Mouse (Mus musculus) heart, embryonic 10.5 days (tissue): ENCODE measurements around the gene Capzb. TPM values are rescaled to one million over a fixed set of nuclear protein-coding genes. Genes with fewer than 3 reads are reported as not detected.
A peak's percentile ranks its signal among the peaks of the same experiment; 100 is the strongest.

Experiments used
- DNase-seq: peaks from one replicate; pipeline ENCODE4 v3.0.0-alpha.2; 2017; ENCODE audit warnings: low spot score
- H3K27ac ChIP-seq: fragments of 300-500 bp; sonication (generic); 2 replicates; pipeline ENCODE4 v1.5.1; 2016; ENCODE audit warnings: mild to moderate bottlenecking
- H3K27me3 ChIP-seq: fragments of 300-500 bp; sonication (generic); 2 replicates; pipeline ENCODE4 v1.6.1; 2016; ENCODE audit warnings: mild to moderate bottlenecking; ENCODE audit not compliant: poor library complexity, insufficient read depth, severe bottlenecking
- H3K36me3 ChIP-seq: fragments of 300-500 bp; sonication (generic); 2 replicates; pipeline ENCODE4 v1.6.1; 2016; ENCODE audit warnings: mild to moderate bottlenecking, moderate library complexity
- H3K4me1 ChIP-seq: fragments of 300-500 bp; sonication (generic); 2 replicates; pipeline ENCODE4 v1.6.1; 2016; ENCODE audit warnings: mild to moderate bottlenecking
- H3K4me3 ChIP-seq: fragments of 300-500 bp; sonication (generic); 2 replicates; pipeline ENCODE4 v1.5.1; 2016; ENCODE audit warnings: mild to moderate bottlenecking, moderate library complexity
- H3K9me3 ChIP-seq: fragments of 300-500 bp; sonication (generic); 2 replicates; pipeline ENCODE4 v1.6.1; 2016; ENCODE audit warnings: mild to moderate bottlenecking, moderate library complexity
- WGBS: fragments of 180-500 bp; shearing (Covaris S2); methylation state at CpG from one replicate; pipeline ENCODE4 v1.1.7; 2016; 5-methylcytosine and 5-hydroxymethylcytosine counted together
- polyA plus RNA-seq: library from polyadenylated mRNA; unstranded; fragments of >200 nt; fragmentation: Nextera tagmentation; extraction: Ambion mirVana; gene quantifications from 2 replicates; pipeline ENCODE4 v1.2.1, GENCODE M21; 2016

Capzb gene
- polyA plus RNA-seq, 1 experiment from 2014 or later, result 452 TPM

- H3K4me1 ChIP-seq, result peaks cover 63% of the 10 kb centered on the region
- H3K9me3 ChIP-seq, result no peaks in the 10 kb centered on the region
- H3K36me3 ChIP-seq, result peaks cover 44% of the 10 kb centered on the region
- H3K4me3 ChIP-seq, result no peak overlapping the region
- DNase-seq, result no peak
- 85% methylated on average over 16 of the region's 16 CpGs for WGBS
- no peak overlapping the region for H3K27ac ChIP-seq
- H3K27me3 ChIP-seq, result no peaks in the 10 kb centered on the region
Observed at GRCm38 (mm10) chr4:139238612-139239011, 45.9 kb downstream of the Capzb start.

- H3K4me1 ChIP-seq, result peaks cover 62% of the 10 kb centered on the region
- no peaks in the 10 kb centered on the region for H3K27me3 ChIP-seq
- peaks cover 42% of the 10 kb centered on the region for H3K36me3 ChIP-seq
- 85% methylated on average over 6 of the region's 6 CpGs for WGBS
- no peak for DNase-seq
- H3K9me3 ChIP-seq, result no peaks in the 10 kb centered on the region
- H3K4me3 ChIP-seq, result no peak overlapping the region
- H3K27ac ChIP-seq, result no peak overlapping the region
Observed at GRCm38 (mm10) chr4:139240334-139240733, 47.6 kb downstream of the Capzb start.

GRCm38 (mm10) chr4:139241678-139242606 lies 49.2 kb downstream of the Capzb start:
- WGBS, result 78% methylated on average over 22 of the region's 22 CpGs
- H3K27ac ChIP-seq, result peak overlapping the region; percentile 74
- DNase-seq, result no peak
- no peaks in the 10 kb centered on the region for H3K9me3 ChIP-seq
- peaks cover 69% of the 10 kb centered on the region for H3K4me1 ChIP-seq
- no peak overlapping the region for H3K4me3 ChIP-seq
- H3K36me3 ChIP-seq, result peaks cover 49% of the 10 kb centered on the region
- no peaks in the 10 kb centered on the region for H3K27me3 ChIP-seq

GRCm38 (mm10) chr4:139242607-139242955 lies 49.9 kb downstream of the Capzb start:
- peak overlapping the region; percentile 74 for H3K27ac ChIP-seq
- peaks cover 71% of the 10 kb centered on the region for H3K4me1 ChIP-seq
- H3K4me3 ChIP-seq, result no peak overlapping the region
- H3K36me3 ChIP-seq, result peaks cover 49% of the 10 kb centered on the region
- H3K9me3 ChIP-seq, result no peaks in the 10 kb centered on the region
- DNase-seq, result no peak
- no peaks in the 10 kb centered on the region for H3K27me3 ChIP-seq
- WGBS, result 51% methylated on average over 7 of the region's 7 CpGs

GRCm38 (mm10) chr4:139244176-139244575 lies 51.5 kb downstream of the Capzb start:
- no peaks in the 10 kb centered on the region for H3K9me3 ChIP-seq
- WGBS, result 85% methylated on average over 3 of the region's 3 CpGs
- no peak for DNase-seq
- no peak overlapping the region for H3K4me3 ChIP-seq
- peaks cover 74% of the 10 kb centered on the region for H3K4me1 ChIP-seq
- no peaks in the 10 kb centered on the region for H3K27me3 ChIP-seq
- H3K36me3 ChIP-seq, result peaks cover 53% of the 10 kb centered on the region
- H3K27ac ChIP-seq, result peak overlapping the region; percentile 39

DNA sequence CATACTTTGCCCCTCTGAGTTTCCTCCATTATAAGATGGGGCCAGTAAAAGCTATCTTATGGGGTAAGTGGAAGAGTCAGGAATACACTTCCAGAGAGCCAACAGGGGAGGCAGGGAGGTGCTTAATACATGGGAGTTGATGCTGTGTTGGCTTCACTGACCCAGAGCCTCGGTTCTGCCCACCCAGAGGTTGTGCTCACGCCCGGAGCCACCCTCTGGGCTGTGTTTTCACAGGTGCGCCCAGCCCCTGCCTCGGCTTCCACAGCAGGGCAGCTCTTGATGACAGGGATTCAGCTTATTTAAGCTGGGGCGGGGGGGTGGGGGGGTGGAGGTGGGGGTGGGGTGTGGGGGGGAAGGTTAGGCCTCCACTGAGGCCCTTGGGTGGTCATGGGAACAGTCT lies 52.1 kb downstream of the Capzb start:
- Histone ChIP-seq H3K27ac (peak overlapping the region; percentile 39; the same call in 1 of the 2 replicates), H3K9me3 (no peaks in the 10 kb centered on the region), H3K27me3 (no peaks in the 10 kb centered on the region), H3K36me3 (peaks cover 48% of the 10 kb centered on the region), H3K4me1 (peaks cover 80% of the 10 kb centered on the region), H3K4me3 (no peak overlapping the region)
- 79% methylated on average over 6 of the region's 6 CpGs for WGBS
- DNase-seq, result no peak

- Histone ChIP-seq H3K9me3 (no peaks in the 10 kb centered on the region), H3K4me1 (peaks cover 87% of the 10 kb centered on the region), H3K36me3 (peaks cover 40% of the 10 kb centered on the region), H3K27ac (no peak overlapping the region), H3K4me3 (no peak overlapping the region), H3K27me3 (no peaks in the 10 kb centered on the region)
- 81% methylated on average over 2 of the region's 2 CpGs for WGBS
- no peak for DNase-seq
Observed at GRCm38 (mm10) chr4:139245534-139245933, 52.8 kb downstream of the Capzb start.

DNA sequence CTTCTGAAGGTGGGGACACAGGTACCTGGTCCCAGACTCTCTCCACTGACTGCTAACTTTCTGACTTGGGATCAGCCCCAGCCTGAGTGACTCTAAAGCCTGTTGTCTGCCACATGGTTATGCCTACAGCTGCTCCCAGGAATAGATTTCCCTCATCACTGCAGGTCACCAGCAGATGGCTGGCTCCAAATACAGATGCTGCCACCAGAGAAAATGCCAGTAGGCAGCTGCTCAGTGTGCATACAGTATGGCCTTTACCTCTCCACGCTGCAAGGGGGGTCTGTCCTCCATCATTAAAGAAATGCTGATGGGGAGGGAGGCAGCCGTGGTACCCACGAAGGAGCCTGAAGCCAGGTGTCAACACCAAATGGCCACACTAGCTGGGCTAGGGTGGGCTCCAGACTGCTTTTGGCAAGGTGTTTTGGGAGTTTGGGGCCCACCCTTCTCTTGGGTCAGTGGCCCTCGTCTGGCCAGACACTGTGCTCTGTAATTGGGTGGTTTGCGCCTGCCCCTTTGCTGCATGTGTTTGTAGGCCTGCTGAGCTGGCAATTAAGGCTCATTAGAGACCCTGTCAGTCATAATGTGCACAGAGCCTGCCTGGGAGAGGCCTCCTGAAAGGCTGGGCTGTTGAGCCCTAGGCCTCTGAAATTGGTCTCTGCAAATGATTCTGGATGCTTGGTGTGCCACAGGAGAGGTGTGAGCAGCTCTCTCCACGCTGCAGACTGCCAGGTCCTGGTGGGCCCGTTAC lies 53.6 kb downstream of the Capzb start:
- no peaks in the 10 kb centered on the region for H3K27me3 ChIP-seq
- peaks cover 93% of the 10 kb centered on the region for H3K4me1 ChIP-seq
- no peak for DNase-seq
- H3K9me3 ChIP-seq, result no peaks in the 10 kb centered on the region
- H3K36me3 ChIP-seq, result peaks cover 33% of the 10 kb centered on the region
- WGBS, result 69% methylated on average over 7 of the region's 7 CpGs
- peak overlapping the region; percentile 38; the same call in 1 of the 2 replicates for H3K27ac ChIP-seq
- no peak overlapping the region for H3K4me3 ChIP-seq

- Histone ChIP-seq H3K27me3 (no peaks in the 10 kb centered on the region), H3K9me3 (no peaks in the 10 kb centered on the region), H3K4me1 (peaks cover 85% of the 10 kb centered on the region), H3K36me3 (peaks cover 29% of the 10 kb centered on the region), H3K4me3 (no peak overlapping the region), H3K27ac (peak overlapping the region; percentile 62)
- DNase-seq, result no peak
- WGBS, result 63% methylated on average over 7 of the region's 7 CpGs
Observed at GRCm38 (mm10) chr4:139247966-139248365, 55.3 kb downstream of the Capzb start.

DNA sequence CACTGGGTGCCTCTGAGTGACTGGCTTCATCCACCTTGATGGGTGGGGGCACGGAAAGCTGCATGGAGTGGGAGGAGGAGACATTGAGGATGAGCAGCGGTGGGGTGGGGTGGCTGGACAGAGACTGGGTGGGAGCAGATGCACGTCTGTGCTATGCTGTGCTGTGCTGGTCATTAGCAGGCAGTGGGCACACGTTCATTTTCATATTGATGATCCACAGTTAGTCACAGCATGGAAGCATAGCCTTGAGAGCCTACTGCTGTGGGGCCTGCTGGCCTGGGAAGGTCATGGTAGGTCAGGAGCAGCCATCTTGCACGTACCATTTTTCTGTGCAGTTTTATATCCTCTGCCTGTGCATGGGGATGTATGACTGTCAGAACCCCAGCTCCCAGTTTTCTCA lies 56.0 kb downstream of the Capzb start:
- 86% methylated on average over 5 of the region's 5 CpGs for WGBS
- no peak overlapping the region for H3K4me3 ChIP-seq
- no peak for DNase-seq
- H3K27me3 ChIP-seq, result no peaks in the 10 kb centered on the region
- peak overlapping the region; percentile 44; the same call in 1 of the 2 replicates for H3K27ac ChIP-seq
- no peaks in the 10 kb centered on the region for H3K9me3 ChIP-seq
- peaks cover 24% of the 10 kb centered on the region for H3K36me3 ChIP-seq
- H3K4me1 ChIP-seq, result peaks cover 80% of the 10 kb centered on the region

GRCm38 (mm10) chr4:139250043-139250442 lies 57.3 kb downstream of the Capzb start:
- no peaks in the 10 kb centered on the region for H3K9me3 ChIP-seq
- no peak overlapping the region for H3K4me3 ChIP-seq
- H3K27me3 ChIP-seq, result no peaks in the 10 kb centered on the region
- H3K36me3 ChIP-seq, result peaks cover 26% of the 10 kb centered on the region
- peak overlapping the region; percentile 44 for H3K27ac ChIP-seq
- DNase-seq, result no peak
- peaks cover 68% of the 10 kb centered on the region for H3K4me1 ChIP-seq
- 31% methylated on average over 5 of the region's 5 CpGs for WGBS

- Histone ChIP-seq H3K4me3 (no peak overlapping the region), H3K9me3 (no peaks in the 10 kb centered on the region), H3K27ac (peak overlapping the region; percentile 44; the same call in 1 of the 2 replicates), H3K36me3 (peaks cover 24% of the 10 kb centered on the region), H3K27me3 (no peaks in the 10 kb centered on the region), H3K4me1 (peaks cover 63% of the 10 kb centered on the region)
- DNase-seq, result no peak
- 36% methylated on average over 8 of the region's 8 CpGs for WGBS
Observed at GRCm38 (mm10) chr4:139250886-139251285, 58.2 kb downstream of the Capzb start.
